Mouse (Mus musculus): ENCODE measurements at regions not wholly inside any gene's neighbourhood (a gene's known extent, or its start where the extent isn't known, plus 50 kb on each side); places are given as distances from the start of the nearest gene placed in this dataset.
"Not testable (repeated sequence)": the region's sequence is repeated elsewhere in the genome, so short reads cannot be mapped to it uniquely, and the experiment has no call there.

DNA sequence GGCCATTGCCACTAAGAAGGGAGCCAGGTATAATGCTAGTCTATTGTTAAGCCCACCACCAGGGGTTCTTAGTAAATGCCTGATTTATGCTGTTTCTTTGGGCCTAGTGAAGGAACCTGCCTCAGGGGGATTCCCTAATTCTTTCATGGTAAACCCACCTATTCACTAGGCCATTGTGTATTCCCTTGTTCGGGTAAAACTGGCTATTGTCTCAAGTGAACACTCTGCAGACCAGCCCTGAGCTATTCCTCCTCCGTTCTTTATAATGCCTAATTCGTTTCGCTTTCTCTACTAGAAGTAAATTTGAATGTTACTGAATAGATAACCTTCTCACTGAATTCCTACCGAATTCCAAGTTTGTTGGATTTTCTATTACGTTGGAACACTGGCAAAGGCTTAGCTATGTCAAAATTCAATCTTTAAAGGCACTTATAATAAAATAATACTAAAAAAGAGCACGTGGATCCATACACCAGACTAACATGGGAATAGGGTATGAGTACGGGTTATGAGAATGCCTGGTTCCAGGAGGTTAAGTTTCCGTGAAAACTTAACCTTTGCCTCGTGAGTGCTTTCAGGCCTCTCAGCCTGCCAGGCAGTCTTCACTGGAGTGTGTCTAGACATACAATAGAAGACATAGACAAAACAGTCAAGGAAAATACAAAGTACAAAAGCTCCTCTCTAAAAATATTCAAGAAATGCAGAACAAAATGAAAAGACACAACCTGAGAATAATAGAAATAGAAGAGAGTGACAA lies 536.8 kb upstream of the Cntn5 start:
- H3K9me3 ChIP-seq; H3K4me1 ChIP-seq; H3K27ac ChIP-seq; H3K4me2 ChIP-seq; H3K4me3 ChIP-seq; H3K27me3 ChIP-seq; H3K9ac ChIP-seq; ATAC-seq (ENCODE audit: insufficient number of reproducible peaks, low FRiP score, low TSS enrichment, low read depth); H3K36me3 ChIP-seq: not testable (repeated sequence)
- 75% methylated on average over 10 of the region's 10 CpGs for WGBS

DNA sequence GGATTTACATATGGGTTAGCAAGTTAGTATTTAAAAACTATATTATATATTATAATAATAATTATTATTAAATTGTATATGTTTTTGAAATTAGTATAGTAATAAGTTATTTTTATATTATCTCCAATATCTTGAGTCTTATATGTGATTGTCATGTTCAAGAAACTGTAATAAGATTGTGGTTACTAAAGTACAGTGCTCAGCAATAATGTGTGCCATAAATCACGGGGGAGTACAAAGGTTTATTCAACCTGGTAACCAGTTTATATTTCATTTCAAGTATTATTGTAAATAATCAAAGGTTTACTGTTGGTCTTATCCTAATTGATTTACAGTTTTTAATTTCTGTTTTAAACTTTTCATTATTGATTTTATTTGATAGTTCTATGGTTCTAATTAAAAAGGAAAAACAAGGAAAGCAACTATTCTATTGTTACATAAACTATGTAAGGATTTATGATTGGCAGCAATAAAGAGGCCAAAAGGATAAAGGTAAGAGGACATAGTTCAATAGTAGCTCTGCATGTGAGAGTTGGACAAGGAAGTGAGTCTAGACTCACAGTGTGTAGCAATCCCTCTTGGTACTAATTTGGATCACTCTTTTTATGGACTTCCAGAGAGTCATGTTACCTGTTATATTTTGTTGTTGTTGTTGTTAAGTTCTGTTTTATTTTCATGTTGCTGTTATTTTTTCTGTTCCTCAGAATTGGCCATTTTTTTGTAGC lies 532.0 kb upstream of the Cntn5 start:
- Histone ChIP-seq H3K4me3 (no peak overlapping the region), H3K27me3 (no peaks in the 10 kb centered on the region), H3K36me3 (no peaks in the 10 kb centered on the region), H3K9ac (no peak overlapping the region), H3K27ac (no peak overlapping the region), H3K4me1 (no peaks in the 10 kb centered on the region), H3K9me3 (no peaks in the 10 kb centered on the region), H3K4me2 (no peak overlapping the region)
- ATAC-seq (ENCODE audit: insufficient number of reproducible peaks, low FRiP score, low TSS enrichment, low read depth) = no peak
- WGBS = 45% methylated on average over 1 of the region's 1 CpGs

DNA sequence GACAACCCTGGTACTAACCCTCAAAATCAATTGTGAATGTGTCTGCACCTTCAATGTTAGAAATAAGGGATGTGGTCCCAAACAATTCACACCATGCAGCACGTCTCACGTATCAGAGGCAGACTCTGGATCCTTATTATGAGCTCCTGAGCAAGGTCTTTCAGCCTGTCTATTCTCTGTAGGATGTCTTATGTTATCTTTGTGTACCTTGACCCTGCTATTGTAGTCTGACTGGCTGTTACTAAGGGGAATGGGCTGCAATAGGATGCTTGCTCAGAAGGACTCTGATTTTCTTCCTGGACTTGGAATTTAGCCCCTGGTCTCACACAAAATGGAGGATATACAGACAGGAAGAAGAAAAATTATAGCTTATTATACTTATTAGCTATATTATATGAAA lies 531.4 kb upstream of the Cntn5 start:
- Histone ChIP-seq H3K27ac (no peak overlapping the region), H3K9ac (no peak overlapping the region), H3K4me2 (no peak overlapping the region), H3K4me3 (no peak overlapping the region), H3K9me3 (no peaks in the 10 kb centered on the region), H3K4me1 (no peaks in the 10 kb centered on the region), H3K27me3 (no peaks in the 10 kb centered on the region), H3K36me3 (no peaks in the 10 kb centered on the region)
- ATAC-seq (ENCODE audit: insufficient number of reproducible peaks, low FRiP score, low TSS enrichment, low read depth) = no peak
- whole genome bisulfite sequencing = 83% methylated on average over 2 of the region's 2 CpGs

DNA sequence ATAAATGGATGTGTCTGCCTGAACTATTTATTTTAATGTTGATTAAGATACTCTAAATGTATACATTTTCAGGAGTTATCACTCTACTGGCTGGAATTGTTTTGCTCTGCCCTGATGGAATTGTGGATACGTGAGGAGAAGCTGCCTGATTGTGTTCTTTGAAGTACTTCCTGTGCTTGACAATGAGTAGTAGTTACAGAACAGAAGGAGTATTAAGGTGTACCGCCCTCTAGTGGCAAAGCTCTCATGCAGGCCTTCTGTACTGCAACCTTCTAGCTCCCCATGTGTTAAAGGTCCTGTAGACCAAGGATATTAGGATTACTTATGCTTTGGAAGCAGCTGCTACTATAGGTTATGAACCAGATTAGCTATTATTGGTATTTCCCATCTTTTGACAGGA lies 530.4 kb upstream of the Cntn5 start:
- H3K4me1 ChIP-seq = no peaks in the 10 kb centered on the region
- no peaks in the 10 kb centered on the region for H3K36me3 ChIP-seq
- H3K27ac ChIP-seq = no peak overlapping the region
- no peak for ATAC-seq (ENCODE audit: insufficient number of reproducible peaks, low FRiP score, low TSS enrichment, low read depth)
- no peak overlapping the region for H3K4me2 ChIP-seq
- H3K4me3 ChIP-seq = no peak overlapping the region
- H3K9ac ChIP-seq = no peak overlapping the region
- no peaks in the 10 kb centered on the region for H3K9me3 ChIP-seq
- 25% methylated on average over 2 of the region's 2 CpGs for WGBS
- H3K27me3 ChIP-seq = no peaks in the 10 kb centered on the region

DNA sequence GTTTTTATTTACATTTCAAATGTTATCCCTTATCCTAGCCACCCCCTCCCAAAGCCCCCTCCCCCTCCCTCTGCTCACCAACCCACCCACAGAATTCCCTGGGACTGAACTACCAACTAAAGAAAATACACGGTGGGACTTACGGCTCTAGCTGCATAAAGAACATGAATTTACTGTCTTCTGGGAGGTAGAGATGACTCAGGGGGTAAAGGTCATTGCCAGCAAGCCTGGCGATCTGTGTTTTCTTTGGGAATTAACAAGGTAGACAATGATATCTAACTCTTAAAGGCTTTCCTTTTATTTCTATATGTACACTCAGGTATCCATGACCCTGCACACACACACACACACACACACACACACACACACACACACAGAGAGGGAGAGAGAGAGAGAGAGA lies 521.9 kb upstream of the Cntn5 start:
- H3K9ac ChIP-seq = no peak overlapping the region
- no peak overlapping the region for H3K27ac ChIP-seq
- WGBS = 76% methylated on average over 3 of the region's 3 CpGs
- no peak overlapping the region for H3K4me2 ChIP-seq
- no peaks in the 10 kb centered on the region for H3K9me3 ChIP-seq
- no peaks in the 10 kb centered on the region for H3K27me3 ChIP-seq
- ATAC-seq (ENCODE audit: insufficient number of reproducible peaks, low FRiP score, low TSS enrichment, low read depth) = no peak
- no peaks in the 10 kb centered on the region for H3K4me1 ChIP-seq
- no peaks in the 10 kb centered on the region for H3K36me3 ChIP-seq
- no peak overlapping the region for H3K4me3 ChIP-seq

DNA sequence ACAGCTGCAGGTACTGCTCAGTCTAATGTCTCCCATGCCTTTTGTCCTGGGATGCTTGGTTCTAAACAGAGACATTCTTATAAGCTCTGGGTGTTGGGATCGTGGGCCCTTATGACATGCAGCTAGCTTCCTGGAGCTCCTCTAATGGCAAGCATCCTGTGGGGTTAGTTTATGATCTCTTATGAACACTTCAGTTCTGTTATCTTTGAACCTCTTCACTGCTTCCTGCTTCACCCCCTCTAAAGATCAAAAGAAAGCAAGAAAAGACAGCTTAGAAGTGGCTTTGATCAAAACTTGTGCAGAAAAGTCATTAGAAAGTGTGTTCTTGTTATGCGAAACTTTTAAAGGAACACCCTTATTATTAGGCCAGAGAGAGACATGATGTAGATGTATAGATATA lies 492.3 kb upstream of the Cntn5 start:
- H3K4me3 ChIP-seq = no peak overlapping the region
- no peak overlapping the region for H3K9ac ChIP-seq
- no peak overlapping the region for H3K27ac ChIP-seq
- WGBS = 49% methylated on average over 2 of the region's 2 CpGs
- H3K4me2 ChIP-seq = no peak overlapping the region
- no peaks in the 10 kb centered on the region for H3K9me3 ChIP-seq
- H3K4me1 ChIP-seq = no peaks in the 10 kb centered on the region
- no peaks in the 10 kb centered on the region for H3K27me3 ChIP-seq
- ATAC-seq (ENCODE audit: insufficient number of reproducible peaks, low FRiP score, low TSS enrichment, low read depth) = no peak
- no peaks in the 10 kb centered on the region for H3K36me3 ChIP-seq

DNA sequence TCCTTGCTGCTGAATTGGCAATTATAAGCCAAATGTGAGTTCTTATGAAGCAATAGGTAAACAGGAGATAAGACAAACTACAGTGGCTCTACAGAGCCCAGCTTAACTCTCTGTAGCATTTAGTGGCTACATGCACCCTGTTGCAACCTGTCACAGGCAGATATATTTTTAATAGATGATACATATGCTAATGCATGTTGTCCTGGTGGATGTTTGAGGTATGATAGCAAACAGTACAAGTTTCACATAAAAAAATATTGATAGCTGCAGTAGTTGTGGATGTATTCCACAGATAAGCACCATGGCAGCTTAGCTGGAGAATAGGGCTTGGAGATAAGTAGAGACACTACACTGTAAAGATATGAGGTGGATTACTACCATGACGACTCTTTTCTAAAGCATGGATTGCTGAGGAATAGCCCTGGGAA lies 477.1 kb upstream of the Cntn5 start:
- H3K9ac ChIP-seq = no peak overlapping the region
- no peaks in the 10 kb centered on the region for H3K27me3 ChIP-seq
- no peak overlapping the region for H3K4me2 ChIP-seq
- H3K27ac ChIP-seq = no peak overlapping the region
- no peaks in the 10 kb centered on the region for H3K9me3 ChIP-seq
- no peak overlapping the region for H3K4me3 ChIP-seq
- ATAC-seq (ENCODE audit: insufficient number of reproducible peaks, low FRiP score, low TSS enrichment, low read depth) = no peak
- H3K36me3 ChIP-seq = no peaks in the 10 kb centered on the region
- WGBS = 84% methylated on average over 1 of the region's 1 CpGs
- no peaks in the 10 kb centered on the region for H3K4me1 ChIP-seq

DNA sequence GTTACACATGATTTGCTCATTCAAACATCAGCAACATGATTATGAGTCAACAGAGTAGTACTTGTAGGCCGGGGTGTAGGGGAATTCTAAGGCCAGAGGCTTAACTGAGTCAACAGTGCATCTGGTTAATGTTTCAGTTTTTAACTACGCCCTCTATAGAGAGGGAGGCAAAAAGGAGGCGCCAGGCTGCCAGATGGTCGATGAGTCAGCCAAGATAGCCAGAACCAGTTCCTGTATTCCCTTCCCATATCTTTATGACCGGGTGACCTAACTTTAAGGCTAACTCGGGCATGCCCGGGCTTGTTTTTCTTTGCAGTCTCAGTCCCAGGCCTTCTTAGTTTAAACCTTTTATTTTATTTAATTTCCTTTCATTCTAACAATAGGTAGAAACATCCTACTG lies 476.0 kb upstream of the Cntn5 start:
- 78% methylated on average over 7 of the region's 7 CpGs for WGBS
- Histone ChIP-seq H3K4me2 (no peak overlapping the region), H3K36me3 (no peaks in the 10 kb centered on the region), H3K4me3 (no peak overlapping the region), H3K9me3 (no peaks in the 10 kb centered on the region), H3K27ac (no peak overlapping the region), H3K27me3 (no peaks in the 10 kb centered on the region), H3K9ac (no peak overlapping the region), H3K4me1 (no peaks in the 10 kb centered on the region)
- no peak for ATAC-seq (ENCODE audit: insufficient number of reproducible peaks, low FRiP score, low TSS enrichment, low read depth)

DNA sequence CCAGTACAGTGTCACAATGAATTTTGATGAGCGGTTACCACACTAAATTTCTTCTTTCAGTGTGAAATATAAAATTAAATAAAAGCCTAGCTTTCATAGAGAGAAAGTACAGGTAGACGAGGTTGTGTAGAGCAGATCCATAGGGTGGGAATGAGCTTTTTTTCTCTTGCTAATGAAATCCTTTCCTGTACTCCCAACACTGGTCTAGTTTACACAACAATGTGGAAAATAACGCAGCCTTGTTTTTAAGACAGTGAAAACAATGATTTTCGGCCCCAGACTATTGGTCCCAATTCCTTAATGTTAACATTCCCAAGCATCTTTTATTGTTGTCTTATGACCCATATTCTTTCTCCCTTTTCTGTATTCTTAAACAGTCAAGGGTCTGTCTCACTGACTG lies 473.5 kb upstream of the Cntn5 start:
- H3K36me3 ChIP-seq = no peaks in the 10 kb centered on the region
- no peak overlapping the region for H3K9ac ChIP-seq
- no peak overlapping the region for H3K4me3 ChIP-seq
- no peaks in the 10 kb centered on the region for H3K27me3 ChIP-seq
- 81% methylated on average over 4 of the region's 4 CpGs for WGBS
- no peak overlapping the region for H3K4me2 ChIP-seq
- H3K9me3 ChIP-seq = no peaks in the 10 kb centered on the region
- no peak overlapping the region for H3K27ac ChIP-seq
- ATAC-seq (ENCODE audit: insufficient number of reproducible peaks, low FRiP score, low TSS enrichment, low read depth) = no peak
- no peaks in the 10 kb centered on the region for H3K4me1 ChIP-seq

DNA sequence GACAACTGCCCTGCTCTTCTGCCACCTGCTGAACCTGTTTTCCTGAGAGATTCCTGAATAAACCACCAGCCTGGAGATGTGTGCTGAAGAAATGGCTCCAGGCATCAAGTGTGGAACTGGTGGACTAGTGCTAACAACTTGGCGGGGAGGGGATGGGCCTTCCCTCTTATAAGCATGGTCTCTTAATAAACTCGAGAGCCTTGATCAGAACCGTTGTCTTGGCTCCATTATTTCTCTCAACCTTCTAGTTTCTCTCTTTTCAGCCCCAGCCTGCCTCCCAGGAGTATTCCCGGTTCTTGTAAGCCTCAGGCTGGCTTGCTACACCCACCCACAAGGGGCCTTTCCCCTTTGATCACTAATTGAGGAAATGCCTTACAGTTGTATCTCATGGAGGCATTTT lies 473.0 kb upstream of the Cntn5 start:
- H3K9ac ChIP-seq = no peak overlapping the region
- no peak overlapping the region for H3K27ac ChIP-seq
- no peaks in the 10 kb centered on the region for H3K4me1 ChIP-seq
- no peak overlapping the region for H3K4me3 ChIP-seq
- no peaks in the 10 kb centered on the region for H3K36me3 ChIP-seq
- WGBS = 49% methylated on average over 4 of the region's 4 CpGs
- H3K9me3 ChIP-seq = no peaks in the 10 kb centered on the region
- no peak for ATAC-seq (ENCODE audit: insufficient number of reproducible peaks, low FRiP score, low TSS enrichment, low read depth)
- no peaks in the 10 kb centered on the region for H3K27me3 ChIP-seq
- H3K4me2 ChIP-seq = no peak overlapping the region

DNA sequence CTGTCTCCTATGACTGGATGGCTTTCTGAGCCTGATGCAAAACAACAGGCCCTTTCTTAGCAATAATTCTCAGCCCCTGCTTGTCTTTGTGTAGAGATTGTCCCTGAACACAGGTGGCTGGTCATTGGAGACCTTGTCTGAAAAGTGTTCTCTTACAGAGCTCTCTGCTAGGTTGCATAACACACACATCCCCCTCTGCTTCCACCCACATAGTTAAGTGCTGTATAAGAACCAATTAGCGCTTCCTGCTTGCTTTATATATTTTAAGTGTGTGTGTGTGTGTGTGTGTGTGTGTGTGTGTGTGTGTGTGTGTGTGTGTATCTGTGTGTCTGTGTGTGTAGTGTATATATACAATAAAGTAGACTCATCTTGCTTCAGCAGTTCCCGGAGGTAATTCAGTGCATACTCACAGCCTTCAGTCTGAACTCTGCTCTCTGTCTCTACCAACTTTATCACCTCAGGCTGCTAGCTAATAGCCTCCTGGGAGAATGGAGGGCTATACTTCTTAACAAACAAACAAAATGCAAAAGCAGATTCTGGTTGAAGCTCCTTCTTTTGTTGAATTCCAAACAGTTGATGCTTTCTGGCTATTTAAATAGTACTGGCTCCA lies 468.8 kb upstream of the Cntn5 start:
- no peak for ATAC-seq (ENCODE audit: insufficient number of reproducible peaks, low FRiP score, low TSS enrichment, low read depth)
- H3K4me2 ChIP-seq = no peak overlapping the region
- WGBS = 67% methylated on average over 2 of the region's 2 CpGs

DNA sequence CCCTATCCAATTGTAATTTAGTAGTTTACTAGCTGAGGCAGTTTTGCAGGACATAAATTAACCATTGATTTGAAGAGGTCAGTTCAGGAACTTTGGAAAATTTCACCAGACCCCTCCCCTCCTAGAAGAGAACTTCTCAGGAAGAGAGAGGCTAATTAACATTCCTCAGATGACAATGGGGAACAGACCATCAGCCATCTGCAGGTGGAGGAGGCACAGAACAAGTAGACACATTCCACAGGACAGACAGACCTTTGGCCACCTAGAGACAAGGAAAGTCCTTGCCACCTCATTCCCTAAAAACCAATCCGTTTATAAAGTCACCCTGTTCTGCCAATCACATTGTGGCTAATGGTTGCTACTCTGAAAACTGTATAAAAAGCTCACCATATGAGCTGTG lies 463.5 kb upstream of the Cntn5 start:
- WGBS = 59% methylated on average over 1 of the region's 1 CpGs
- no peaks in the 10 kb centered on the region for H3K27me3 ChIP-seq
- no peak overlapping the region for H3K9ac ChIP-seq
- H3K9me3 ChIP-seq = no peaks in the 10 kb centered on the region
- no peak overlapping the region for H3K4me3 ChIP-seq
- no peak overlapping the region for H3K4me2 ChIP-seq
- no peaks in the 10 kb centered on the region for H3K4me1 ChIP-seq
- no peaks in the 10 kb centered on the region for H3K36me3 ChIP-seq
- no peak for ATAC-seq (ENCODE audit: insufficient number of reproducible peaks, low FRiP score, low TSS enrichment, low read depth)
- H3K27ac ChIP-seq = no peak overlapping the region

More for the DNA sequence above, 468.8 kb upstream of the Cntn5 start:
- Histone ChIP-seq H3K4me1 (no peaks in the 10 kb centered on the region), H3K9me3 (no peaks in the 10 kb centered on the region), H3K4me3 (no peak overlapping the region), H3K9ac (no peak overlapping the region), H3K27ac (no peak overlapping the region), H3K36me3 (no peaks in the 10 kb centered on the region), H3K27me3 (no peaks in the 10 kb centered on the region)
